Mouse (Mus musculus): Measurements from ENCODE around the gene Adcy10.

- TF ChIP-seq CTCF (IDR thresholded peaks at IDR 0.05; ENCODE audit: low read depth, low read length) = no peak
- no peak for TF ChIP-seq POLR2A (IDR thresholded peaks at IDR 0.05; ENCODE audit: insufficient read depth, low read length)
- no peak for TF ChIP-seq EP300 (IDR thresholded peaks at IDR 0.05; ENCODE audit: insufficient read depth, low read depth, low read length)
Observed at GRCm38 (mm10) chr1:165441201-165441600, 43.8 kb upstream of the Adcy10 start.
